Mouse (Mus musculus): ENCODE measurements around the gene Gm5485. TPM values are rescaled to one million over a fixed set of nuclear protein-coding genes. Genes with fewer than 3 reads are reported as not detected.
A peak's percentile ranks its signal among the peaks of the same experiment; 100 is the strongest.

Gene Gm5485
- polyA plus RNA-seq, 1 experiment from 2014 or later = not detected

GRCm38 (mm10) chr16:48386982-48387381 is 25.2 kb downstream of the Gm5485 start:
- no peak overlapping the region for H3K9ac ChIP-seq (replicated peaks; ENCODE audit: low read depth, low read length)
- ATAC-seq = peak; percentile 73
- 67% methylated on average over 2 of the region's 2 CpGs for WGBS
- no peak overlapping the region for H3K27ac ChIP-seq (ENCODE audit: low read length)
- H3K4me2 ChIP-seq (ENCODE audit: low read length) = no peak overlapping the region
- H3K9me3 ChIP-seq (ENCODE audit: control insufficient read depth, low read length) = no peaks in the 10 kb centered on the region
- no peak overlapping the region for H3K4me3 ChIP-seq (replicated peaks; ENCODE audit: low read length)
- H3K4me1 ChIP-seq (replicated peaks; ENCODE audit: control insufficient read depth, insufficient read depth, low read length) = no peaks in the 10 kb centered on the region
- no peaks in the 10 kb centered on the region for H3K27me3 ChIP-seq (replicated peaks; ENCODE audit: control insufficient read depth, insufficient read depth, low read length)
- H3K36me3 ChIP-seq (ENCODE audit: control insufficient read depth, insufficient read depth) = no peaks in the 10 kb centered on the region

- Histone ChIP-seq H3K4me2 (ENCODE audit: low read length) (no peak overlapping the region), H3K4me3 (replicated peaks; ENCODE audit: low read length) (no peak overlapping the region), H3K27me3 (replicated peaks; ENCODE audit: control insufficient read depth, insufficient read depth, low read length) (no peaks in the 10 kb centered on the region), H3K27ac (ENCODE audit: low read length) (no peak overlapping the region), H3K4me1 (replicated peaks; ENCODE audit: control insufficient read depth, insufficient read depth, low read length) (no peaks in the 10 kb centered on the region), H3K9me3 (ENCODE audit: control insufficient read depth, low read length) (no peaks in the 10 kb centered on the region), H3K36me3 (ENCODE audit: control insufficient read depth, insufficient read depth) (no peaks in the 10 kb centered on the region), H3K9ac (replicated peaks; ENCODE audit: low read depth, low read length) (no peak overlapping the region)
- 78% methylated on average over 2 of the region's 3 CpGs for WGBS
- ATAC-seq = no peak
These were observed 28.5 kb downstream of the Gm5485 start for GRCm38 (mm10) chr16:48383582-48384257.

GRCm38 (mm10) chr16:48373711-48374485 is 38.3 kb downstream of the Gm5485 start:
- no peaks in the 10 kb centered on the region for H3K27me3 ChIP-seq (replicated peaks; ENCODE audit: control insufficient read depth, insufficient read depth, low read length)
- peaks cover 3% of the 10 kb centered on the region; the same call in 1 of the 2 replicates for H3K4me1 ChIP-seq (replicated peaks; ENCODE audit: control insufficient read depth, insufficient read depth, low read length)
- no peaks in the 10 kb centered on the region for H3K9me3 ChIP-seq (ENCODE audit: control insufficient read depth, low read length)
- H3K4me3 ChIP-seq (replicated peaks; ENCODE audit: low read length) = no peak overlapping the region
- H3K27ac ChIP-seq (ENCODE audit: low read length) = no peak overlapping the region
- no peak overlapping the region for H3K9ac ChIP-seq (replicated peaks; ENCODE audit: low read depth, low read length)
- 76% methylated on average over 7 of the region's 7 CpGs for WGBS
- ATAC-seq = no peak
- no peak overlapping the region for H3K4me2 ChIP-seq (ENCODE audit: low read length)
- no peaks in the 10 kb centered on the region for H3K36me3 ChIP-seq (ENCODE audit: control insufficient read depth, insufficient read depth)

- peak; percentile 54 for ATAC-seq
- no peaks in the 10 kb centered on the region for H3K36me3 ChIP-seq (ENCODE audit: control insufficient read depth, insufficient read depth)
- H3K4me2 ChIP-seq (ENCODE audit: low read length) = no peak overlapping the region
- whole genome bisulfite sequencing = 81% methylated on average over 6 of the region's 6 CpGs
- H3K4me1 ChIP-seq (replicated peaks; ENCODE audit: control insufficient read depth, insufficient read depth, low read length) = peaks cover 3% of the 10 kb centered on the region; the same call in 1 of the 2 replicates
- H3K27me3 ChIP-seq (replicated peaks; ENCODE audit: control insufficient read depth, insufficient read depth, low read length) = no peaks in the 10 kb centered on the region
- no peaks in the 10 kb centered on the region for H3K9me3 ChIP-seq (ENCODE audit: control insufficient read depth, low read length)
- no peak overlapping the region for H3K4me3 ChIP-seq (replicated peaks; ENCODE audit: low read length)
- no peak overlapping the region for H3K27ac ChIP-seq (ENCODE audit: low read length)
- no peak overlapping the region for H3K9ac ChIP-seq (replicated peaks; ENCODE audit: low read depth, low read length)
These were observed 39.8 kb downstream of the Gm5485 start for GRCm38 (mm10) chr16:48372461-48372860.

- 0 out of 2 replicates have a peak, but pooled peaks cover 2% of the 10 kb centered on the region for H3K9me3 ChIP-seq (ENCODE audit: control insufficient read depth, low read length)
These were observed 44.1 kb downstream of the Gm5485 start for GRCm38 (mm10) chr16:48368096-48368495.

GRCm38 (mm10) chr16:48366801-48367200 is 45.4 kb downstream of the Gm5485 start:
- no peak for ATAC-seq
- Histone ChIP-seq H3K36me3 (ENCODE audit: control insufficient read depth, insufficient read depth) (no peaks in the 10 kb centered on the region), H3K9ac (replicated peaks; ENCODE audit: low read depth, low read length) (no peak overlapping the region), H3K4me2 (ENCODE audit: low read length) (no peak overlapping the region), H3K27me3 (replicated peaks; ENCODE audit: control insufficient read depth, insufficient read depth, low read length) (no peaks in the 10 kb centered on the region), H3K27ac (ENCODE audit: low read length) (no peak overlapping the region), H3K4me1 (replicated peaks; ENCODE audit: control insufficient read depth, insufficient read depth, low read length) (no peaks in the 10 kb centered on the region), H3K4me3 (replicated peaks; ENCODE audit: low read length) (no peak overlapping the region), H3K9me3 (ENCODE audit: control insufficient read depth, low read length) (0 out of 2 replicates have a peak, but pooled peaks cover 2% of the 10 kb centered on the region)
- WGBS = 92% methylated on average over 5 of the region's 5 CpGs

More at GRCm38 (mm10) chr16:48368096-48368495, 44.1 kb downstream of the Gm5485 start:
- no peak for ATAC-seq
- H3K9ac ChIP-seq (replicated peaks; ENCODE audit: low read depth, low read length) = no peak overlapping the region
- H3K4me3 ChIP-seq (replicated peaks; ENCODE audit: low read length) = no peak overlapping the region
- no peak overlapping the region for H3K27ac ChIP-seq (ENCODE audit: low read length)
- H3K4me2 ChIP-seq (ENCODE audit: low read length) = no peak overlapping the region
- no peaks in the 10 kb centered on the region for H3K36me3 ChIP-seq (ENCODE audit: control insufficient read depth, insufficient read depth)
- WGBS = 98% methylated on average over 2 of the region's 2 CpGs
- H3K27me3 ChIP-seq (replicated peaks; ENCODE audit: control insufficient read depth, insufficient read depth, low read length) = no peaks in the 10 kb centered on the region
- H3K4me1 ChIP-seq (replicated peaks; ENCODE audit: control insufficient read depth, insufficient read depth, low read length) = peaks cover 3% of the 10 kb centered on the region; the same call in 1 of the 2 replicates

GRCm38 (mm10) chr16:48360887-48361286 is 51.3 kb downstream of the Gm5485 start:
- Histone ChIP-seq H3K36me3 (ENCODE audit: control insufficient read depth, insufficient read depth) (no peaks in the 10 kb centered on the region), H3K9me3 (ENCODE audit: control insufficient read depth, low read length) (0 out of 2 replicates have a peak, but pooled peaks cover 3% of the 10 kb centered on the region), H3K9ac (replicated peaks; ENCODE audit: low read depth, low read length) (no peak overlapping the region), H3K4me2 (ENCODE audit: low read length) (no peak overlapping the region), H3K4me1 (replicated peaks; ENCODE audit: control insufficient read depth, insufficient read depth, low read length) (no peaks in the 10 kb centered on the region), H3K4me3 (replicated peaks; ENCODE audit: low read length) (no peak overlapping the region), H3K27me3 (replicated peaks; ENCODE audit: control insufficient read depth, insufficient read depth, low read length) (no peaks in the 10 kb centered on the region), H3K27ac (ENCODE audit: low read length) (no peak overlapping the region)
- peak; percentile 75 for ATAC-seq
- WGBS = 78% methylated on average over 12 of the region's 12 CpGs

- ATAC-seq = no peak
- Histone ChIP-seq H3K4me1 (replicated peaks; ENCODE audit: control insufficient read depth, insufficient read depth, low read length) (no peaks in the 10 kb centered on the region), H3K36me3 (ENCODE audit: control insufficient read depth, insufficient read depth) (no peaks in the 10 kb centered on the region), H3K4me2 (ENCODE audit: low read length) (no peak overlapping the region), H3K4me3 (replicated peaks; ENCODE audit: low read length) (no peak overlapping the region), H3K27me3 (replicated peaks; ENCODE audit: control insufficient read depth, insufficient read depth, low read length) (no peaks in the 10 kb centered on the region), H3K9me3 (ENCODE audit: control insufficient read depth, low read length) (0 out of 2 replicates have a peak, but pooled peaks cover 3% of the 10 kb centered on the region), H3K27ac (ENCODE audit: low read length) (no peak overlapping the region), H3K9ac (replicated peaks; ENCODE audit: low read depth, low read length) (no peak overlapping the region)
- 100% methylated on average over 1 of the region's 1 CpGs for WGBS
These were observed 55.8 kb downstream of the Gm5485 start for GRCm38 (mm10) chr16:48356417-48356816.

- Histone ChIP-seq H3K9ac (replicated peaks; ENCODE audit: low read depth, low read length) (no peak overlapping the region), H3K4me3 (replicated peaks; ENCODE audit: low read length) (no peak overlapping the region), H3K27ac (ENCODE audit: low read length) (no peak overlapping the region), H3K4me2 (ENCODE audit: low read length) (no peak overlapping the region), H3K4me1 (replicated peaks; ENCODE audit: control insufficient read depth, insufficient read depth, low read length) (no peaks in the 10 kb centered on the region), H3K27me3 (replicated peaks; ENCODE audit: control insufficient read depth, insufficient read depth, low read length) (no peaks in the 10 kb centered on the region), H3K36me3 (ENCODE audit: control insufficient read depth, insufficient read depth) (no peaks in the 10 kb centered on the region), H3K9me3 (ENCODE audit: control insufficient read depth, low read length) (0 out of 2 replicates have a peak, but pooled peaks cover 3% of the 10 kb centered on the region)
- 81% methylated on average over 5 of the region's 5 CpGs for WGBS
- ATAC-seq = no peak
These were observed 56.5 kb downstream of the Gm5485 start for GRCm38 (mm10) chr16:48355716-48356115.

All from forebrain, embryonic 16.5 days (tissue).